Mouse (Mus musculus) stomach, postnatal 0 days (tissue): Measurements from ENCODE around the gene Vac14.

Source experiments
- CTCF ChIP-seq: IDR thresholded peaks from 2 replicates; pipeline ENCODE4 v1.5.1; 2016; ENCODE audit warnings: antibody characterized with exemption, low read depth, mild to moderate bottlenecking, moderate library complexity
- EP300 ChIP-seq: optimal IDR thresholded peaks from 2 replicates; pipeline ENCODE3; 2016; ENCODE audit warnings: antibody characterized with exemption

DNA sequence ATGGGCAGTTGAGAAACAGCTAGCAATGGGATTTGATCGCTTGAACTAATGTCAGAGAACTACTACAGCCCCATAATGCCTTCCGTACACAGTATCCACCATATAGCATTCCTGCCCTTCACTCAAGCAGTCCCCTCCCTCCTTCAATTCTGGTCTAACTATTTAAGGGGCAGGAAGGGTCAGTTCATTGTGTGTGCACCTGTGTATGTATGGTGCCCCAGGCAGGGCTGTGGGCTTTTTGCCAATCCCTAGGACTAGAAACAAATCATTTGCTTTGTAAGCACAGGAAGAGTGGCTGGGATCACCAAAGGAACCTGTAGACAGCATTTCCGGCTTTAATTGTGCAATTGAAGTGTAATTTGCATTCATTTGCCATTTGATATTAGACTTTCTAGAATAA lies 46.6 kb downstream of the Vac14 start:
- TF ChIP-seq CTCF: no peak
- TF ChIP-seq EP300: no peak
